Mouse (Mus musculus) lung, adult 2 months (tissue): ENCODE measurements around the gene Wdr54.
A peak's percentile ranks its signal among the peaks of the same experiment; 100 is the strongest.

Source experiments
- CTCF ChIP-seq: fragments of 200-500 bp; IDR thresholded peaks from 2 replicates; pipeline ENCODE4 v1.5.1; 2011; ENCODE audit warnings: mild to moderate bottlenecking, low read length, control low read depth; ENCODE audit not compliant: insufficient read depth
- POLR2A ChIP-seq: fragments of 200-500 bp; IDR thresholded peaks from 2 replicates; pipeline ENCODE4 v1.6.1; 2011; ENCODE audit warnings: low read depth, mild to moderate bottlenecking, control low read depth, low read length, borderline replicate concordance; ENCODE audit errors: extremely low read depth

DNA sequence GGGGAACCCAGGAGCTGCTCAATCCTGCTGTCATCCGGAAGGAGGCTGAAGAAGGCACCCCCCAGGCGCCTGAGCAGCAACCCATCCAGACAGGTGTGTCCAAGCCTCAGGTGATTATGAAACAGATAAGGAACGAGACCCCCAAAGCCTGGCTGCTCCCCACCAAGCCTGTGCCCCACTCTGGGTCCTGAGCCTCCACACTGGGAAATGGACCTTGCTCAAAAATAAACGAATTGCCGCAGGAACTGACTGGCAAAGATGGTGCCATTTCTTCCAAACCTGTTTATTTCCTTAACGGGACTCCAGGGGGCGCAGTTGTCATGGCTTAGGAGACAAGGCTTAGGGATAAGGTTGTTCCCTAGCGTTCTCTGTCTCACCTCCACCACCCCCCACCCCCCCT, 6.5 kb upstream of the Wdr54 start:
- TF ChIP-seq CTCF, result peak; percentile 52
- TF ChIP-seq POLR2A, result no peak
